Mouse (Mus musculus) C2C12 (cell line): ENCODE results near the gene Zfp784.

Experiments used
- CEBPB ChIP-seq: IDR thresholded peaks from one replicate; pipeline ENCODE4 v1.6.1; 2011; ENCODE audit warnings: low read depth, mild to moderate bottlenecking, control low read depth, moderate library complexity
- CTCF ChIP-seq: IDR thresholded peaks from one replicate; pipeline ENCODE4 v1.5.1; 2011; ENCODE audit not compliant: control insufficient read depth, insufficient read depth, insufficient read length

GRCm38 (mm10) chr7:5062360-5063001, 24.2 kb upstream of the Zfp784 start:
- TF ChIP-seq CTCF (no peak), CEBPB (no peak)
